Mouse (Mus musculus) kidney, adult 2 months (tissue): ENCODE results near the gene Robo2. TPM values are rescaled to one million over a fixed set of nuclear protein-coding genes. Genes with fewer than 3 reads are reported as not detected.

Experiments
- DNase-seq: peaks from one replicate; pipeline ENCODE4 v3.0.0; 2021
- H3K27ac ChIP-seq: fragments of 200-500 bp; 2 replicates; pipeline ENCODE4 v1.5.1; 2012; ENCODE audit warnings: low read depth, low read length, control low read depth, inconsistent platforms; ENCODE audit not compliant: insufficient read depth
- H3K27me3 ChIP-seq: fragments of 200-500 bp; replicated peaks from 2 replicates; pipeline ENCODE4 v1.6.1; 2012; ENCODE audit warnings: mild to moderate bottlenecking, moderate library complexity, low read length, inconsistent platforms; ENCODE audit not compliant: control insufficient read depth, insufficient read depth
- H3K36me3 ChIP-seq: fragments of 200-500 bp; 2 replicates; pipeline ENCODE4 v1.6.1; 2012; ENCODE audit warnings: mild to moderate bottlenecking, moderate library complexity, low read length, inconsistent platforms; ENCODE audit not compliant: control insufficient read depth, insufficient read depth
- H3K4me1 ChIP-seq: fragments of 200-500 bp; 2 replicates; pipeline ENCODE4 v1.6.1; 2011; ENCODE audit warnings: low read length; ENCODE audit not compliant: control insufficient read depth, insufficient read depth
- H3K4me3 ChIP-seq: fragments of 200-500 bp; 2 replicates; pipeline ENCODE4 v1.5.1; 2011; ENCODE audit warnings: mild to moderate bottlenecking, low read depth, low read length, control low read depth; ENCODE audit not compliant: insufficient read depth
- CTCF ChIP-seq: fragments of 200-500 bp; conservative IDR thresholded peaks from 2 replicates; pipeline ENCODE4 v1.5.1; 2011; ENCODE audit warnings: low read depth, mild to moderate bottlenecking, control low read depth, low read length, moderate library complexity, mixed read lengths; ENCODE audit not compliant: insufficient read depth, insufficient read length
- POLR2A ChIP-seq: fragments of 200-500 bp; IDR thresholded peaks from one replicate; pipeline ENCODE4 v1.6.1; 2011; ENCODE audit warnings: low read depth, low read length, control low read depth
- WGBS: fragments of 180-500 bp; shearing (Covaris S2); methylation state at CpG from one replicate; pipeline ENCODE4 v1.1.7; 2018; 5-methylcytosine and 5-hydroxymethylcytosine counted together
- polyA plus RNA-seq: library from polyadenylated mRNA; depleted of rRNA; stranded (reverse); fragments of >200 nt; gene quantifications from 2 replicates; pipeline ENCODE4 v1.2.3, GENCODE M21; 2012

Robo2 gene
- polyA plus RNA-seq, 1 experiment, result 15.3 TPM

GRCm38 (mm10) chr16:74338969-74339630 is 72.5 kb downstream of the Robo2 start:
- no peaks in the 10 kb centered on the region for H3K36me3 ChIP-seq
- H3K27me3 ChIP-seq, result no peaks in the 10 kb centered on the region
- 59% methylated on average over 9 of the region's 9 CpGs for WGBS
- H3K27ac ChIP-seq, result no peak overlapping the region
- DNase-seq, result no peak
- no peaks in the 10 kb centered on the region for H3K4me1 ChIP-seq
- H3K4me3 ChIP-seq, result no peak overlapping the region
- no peak for TF ChIP-seq CTCF

GRCm38 (mm10) chr16:74321666-74322371 is 89.8 kb downstream of the Robo2 start:
- no peak for DNase-seq
- no peaks in the 10 kb centered on the region for H3K4me1 ChIP-seq
- no peaks in the 10 kb centered on the region for H3K27me3 ChIP-seq
- H3K4me3 ChIP-seq, result no peak overlapping the region
- H3K27ac ChIP-seq, result no peak overlapping the region
- no peaks in the 10 kb centered on the region for H3K36me3 ChIP-seq
- WGBS, result 66% methylated on average over 9 of the region's 9 CpGs
- TF ChIP-seq POLR2A (no peak), CTCF (no peak)

- H3K4me1 ChIP-seq, result no peaks in the 10 kb centered on the region
- no peak for TF ChIP-seq POLR2A
- no peaks in the 10 kb centered on the region for H3K36me3 ChIP-seq
- DNase-seq, result no peak
- WGBS, result 58% methylated on average over 7 of the region's 7 CpGs
- no peak overlapping the region for H3K27ac ChIP-seq
- H3K27me3 ChIP-seq, result no peaks in the 10 kb centered on the region
- H3K4me3 ChIP-seq, result no peak overlapping the region
Measured at GRCm38 (mm10) chr16:74316150-74316549, 95.5 kb downstream of the Robo2 start.

- WGBS, result 72% methylated on average over 4 of the region's 4 CpGs
- Histone ChIP-seq H3K27ac (no peak overlapping the region), H3K36me3 (no peaks in the 10 kb centered on the region), H3K4me1 (no peaks in the 10 kb centered on the region), H3K4me3 (no peak overlapping the region), H3K27me3 (no peaks in the 10 kb centered on the region)
- no peak for DNase-seq
- TF ChIP-seq POLR2A (no peak), CTCF (no peak)
Measured at GRCm38 (mm10) chr16:74313222-74313621, 98.4 kb downstream of the Robo2 start.

- TF ChIP-seq CTCF (no peak), POLR2A (no peak)
- Histone ChIP-seq H3K36me3 (no peaks in the 10 kb centered on the region), H3K4me1 (no peaks in the 10 kb centered on the region), H3K27me3 (no peaks in the 10 kb centered on the region), H3K4me3 (no peak overlapping the region), H3K27ac (no peak overlapping the region)
- no peak for DNase-seq
- WGBS, result 49% methylated on average over 6 of the region's 6 CpGs
Measured at GRCm38 (mm10) chr16:74307543-74307887, 104.1 kb downstream of the Robo2 start.

GRCm38 (mm10) chr16:74306876-74307542 is 104.6 kb downstream of the Robo2 start:
- Histone ChIP-seq H3K27ac (no peak overlapping the region), H3K27me3 (no peaks in the 10 kb centered on the region), H3K4me1 (no peaks in the 10 kb centered on the region), H3K4me3 (no peak overlapping the region), H3K36me3 (no peaks in the 10 kb centered on the region)
- DNase-seq, result no peak
- WGBS, result 67% methylated on average over 5 of the region's 5 CpGs
- TF ChIP-seq POLR2A (no peak), CTCF (no peak)

- no peaks in the 10 kb centered on the region for H3K36me3 ChIP-seq
- no peak for TF ChIP-seq POLR2A
- DNase-seq, result no peak
- H3K4me3 ChIP-seq, result no peak overlapping the region
- H3K27ac ChIP-seq, result no peak overlapping the region
- H3K27me3 ChIP-seq, result no peaks in the 10 kb centered on the region
- WGBS, result 77% methylated on average over 8 of the region's 8 CpGs
- H3K4me1 ChIP-seq, result no peaks in the 10 kb centered on the region
Measured at GRCm38 (mm10) chr16:74287878-74288277, 123.7 kb downstream of the Robo2 start.
